Mouse (Mus musculus) CH12F3 (cell line): Measurements from ENCODE around the gene Cadm4.

Experiments
- in situ Hi-C: fragments of 300-500 bp; cut with MboI; formaldehyde crosslinking; loops from 2 replicates; pipeline ENCODE4 v1.14.3; 2020; ENCODE audit warnings: low sequenced_read_pairs

Cadm4 gene

DNA sequence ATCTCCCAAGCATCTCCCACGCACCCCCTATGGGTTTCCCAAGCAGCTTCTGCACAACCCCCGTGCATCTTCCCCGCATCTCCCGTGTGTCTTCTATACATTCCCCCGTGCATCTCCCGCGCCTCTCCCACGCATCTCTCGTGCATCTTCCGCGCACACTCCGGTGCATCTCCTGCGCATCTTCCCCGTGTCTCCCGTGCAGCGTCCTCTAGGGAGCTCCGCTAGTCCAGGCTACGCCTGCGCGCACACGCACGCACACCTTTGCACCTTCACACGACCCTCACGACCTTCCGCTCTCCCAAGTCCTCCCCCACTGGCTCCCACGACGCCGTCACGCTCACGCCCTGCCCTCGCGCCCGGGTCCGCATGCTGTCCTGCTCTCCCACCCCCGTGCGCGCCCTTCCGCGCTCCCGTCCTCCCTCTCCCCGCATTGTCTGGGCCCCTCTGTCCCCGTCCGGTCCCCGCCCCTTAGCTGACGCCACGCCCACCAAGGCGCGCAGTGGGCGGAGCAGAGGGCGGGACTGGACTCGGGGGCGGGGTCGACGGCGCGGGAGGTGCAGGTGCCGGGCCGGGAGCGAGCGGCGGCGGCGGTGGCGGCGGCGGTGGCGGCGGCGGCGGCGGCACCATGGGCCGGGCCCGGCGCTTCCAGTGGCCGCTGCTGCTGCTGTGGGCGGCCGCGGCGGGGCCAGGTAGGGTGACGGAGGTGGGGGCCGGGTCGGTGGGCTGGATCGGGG is at the start of gene Cadm4:
TSS of gene Cadm4 (plus strand) at position 550 of the 734 bp plus-strand sequence.
- in situ Hi-C loops: no loop called here

DNA sequence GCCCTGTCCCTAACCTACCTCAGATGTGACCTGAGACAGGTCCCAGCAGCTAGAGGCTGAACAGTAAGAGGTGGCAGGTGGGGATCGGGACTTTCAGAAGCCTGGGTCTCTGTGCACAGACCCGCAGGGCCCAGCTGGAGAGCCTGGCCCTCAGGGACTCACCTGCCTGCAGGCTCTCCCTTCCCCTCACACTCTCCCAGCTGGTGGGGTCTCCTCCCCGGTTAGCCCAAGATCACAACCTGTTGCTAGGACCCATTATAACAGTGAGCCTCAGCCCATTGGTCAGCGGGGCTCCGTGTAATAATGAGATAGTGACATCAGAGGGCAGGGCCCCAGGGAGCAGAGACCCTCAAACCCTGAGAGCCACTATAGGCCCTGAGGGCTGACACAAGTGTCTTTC is 46.5 kb upstream of the Cadm4 start:
- in situ Hi-C loops: no loop called here

DNA sequence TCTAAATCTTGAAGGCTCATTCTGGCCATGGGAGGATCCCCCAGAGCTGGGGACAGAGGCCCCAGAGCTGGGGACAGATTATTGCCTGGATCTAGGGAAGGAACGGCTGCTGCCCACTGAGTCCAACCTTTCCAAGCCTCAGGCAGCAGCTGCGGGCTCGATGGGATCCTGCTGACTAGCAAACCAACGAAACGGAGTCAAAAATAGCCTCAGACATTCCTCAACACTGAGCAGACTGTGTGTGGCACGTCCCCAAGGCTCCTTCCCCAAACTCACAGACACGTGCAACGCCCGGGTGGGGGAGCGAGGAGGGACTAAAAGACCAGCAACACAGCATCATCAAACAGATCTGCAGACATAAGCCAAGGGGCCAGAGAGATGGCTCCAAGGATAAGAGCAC is 43.8 kb upstream of the Cadm4 start:
- in situ Hi-C loops: no loop called here

GRCm38 (mm10) chr7:24439191-24439590 is 42.6 kb upstream of the Cadm4 start:
- in situ Hi-C loops: no loop called here

GRCm38 (mm10) chr7:24439891-24440290 is 41.9 kb upstream of the Cadm4 start:
- in situ Hi-C loops: no loop called here

GRCm38 (mm10) chr7:24441785-24442184 is 40.0 kb upstream of the Cadm4 start:
- in situ Hi-C loops: no loop called here

GRCm38 (mm10) chr7:24442313-24442712 is 39.5 kb upstream of the Cadm4 start:
- in situ Hi-C loops: no loop called here

DNA sequence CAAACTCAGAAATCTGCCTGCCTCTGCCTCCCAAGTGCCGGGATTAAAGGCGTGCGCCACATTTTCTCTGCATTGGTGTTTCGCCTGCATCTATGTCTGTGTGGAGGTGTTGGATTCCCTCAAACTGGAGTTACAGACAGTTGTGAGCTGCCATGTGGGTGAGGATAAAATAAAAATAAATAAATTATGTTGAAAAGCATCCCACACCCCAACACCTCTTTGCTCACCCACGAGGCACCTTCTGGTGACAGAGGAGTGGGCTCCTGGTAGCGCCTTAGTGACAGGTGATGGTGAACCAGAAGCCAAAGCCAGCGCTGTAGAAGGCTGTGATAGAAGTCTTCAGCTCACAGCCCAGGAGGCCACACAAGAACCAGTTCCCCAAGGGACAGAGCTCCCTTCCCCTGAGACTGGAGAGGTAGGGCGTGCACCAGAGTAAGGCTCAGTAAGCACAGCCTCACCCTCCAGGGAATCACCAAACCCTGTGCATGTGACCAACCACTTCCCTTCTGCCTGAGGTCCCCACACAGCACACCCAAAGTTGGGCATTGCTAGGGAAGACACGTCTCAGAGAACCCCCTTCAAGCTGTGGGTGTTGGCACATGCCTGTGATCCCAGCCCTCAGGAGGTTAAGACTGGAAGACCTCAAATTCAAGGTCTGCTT is 36.4 kb upstream of the Cadm4 start:
- in situ Hi-C loops: no loop called here

GRCm38 (mm10) chr7:24446697-24447340 is 35.0 kb upstream of the Cadm4 start:
- in situ Hi-C loops: no loop called here

GRCm38 (mm10) chr7:24448782-24449517 is 32.9 kb upstream of the Cadm4 start:
- in situ Hi-C loops: no loop called here

- in situ Hi-C loops: no loop called here
Observed at GRCm38 (mm10) chr7:24450585-24451017, 31.2 kb upstream of the Cadm4 start.

GRCm38 (mm10) chr7:24451855-24452311 is 29.9 kb upstream of the Cadm4 start, which contains the start of gene Irgc1:
TSS of gene Irgc1 (minus strand) at chr7:24452297.
- in situ Hi-C loops: no loop called here

DNA sequence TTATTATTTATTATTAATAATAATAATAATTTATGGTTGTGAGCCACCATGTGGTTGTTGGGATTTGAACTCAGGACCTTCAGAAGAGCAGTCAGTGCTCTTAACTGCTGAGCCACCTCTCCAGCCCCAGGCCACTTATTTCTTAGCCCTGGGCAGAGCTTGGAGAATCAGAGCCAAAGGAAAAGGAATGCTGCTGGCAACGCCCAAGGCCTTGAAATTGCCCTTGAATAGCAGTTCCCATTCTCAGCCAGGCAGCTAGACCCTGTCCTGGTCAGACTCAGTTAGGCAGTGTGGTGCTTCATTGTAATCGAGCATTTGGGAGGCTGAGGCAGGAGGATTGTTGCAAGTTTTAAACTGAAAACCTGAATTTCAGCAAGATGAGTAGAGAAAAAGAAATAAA is 27.6 kb upstream of the Cadm4 start:
- in situ Hi-C loops: no loop called here

DNA sequence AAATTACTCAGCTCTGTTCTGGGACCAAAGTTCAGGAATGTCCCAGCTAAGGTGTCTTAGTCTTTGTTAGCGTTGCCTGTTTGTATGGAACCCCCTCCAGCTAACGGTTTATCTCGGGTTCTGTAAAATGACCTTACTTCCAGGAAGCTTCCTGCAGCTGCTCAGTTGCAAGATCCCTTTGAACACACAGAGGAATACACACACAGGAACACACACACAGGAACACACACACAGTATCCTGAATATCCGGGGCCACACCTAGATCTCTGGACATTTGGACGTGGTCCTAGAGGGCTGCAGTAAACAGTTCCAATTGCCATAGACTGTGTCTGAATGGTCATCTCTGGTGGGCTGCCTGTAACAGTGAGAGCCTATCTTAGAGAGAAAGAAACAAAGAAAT is 26.1 kb upstream of the Cadm4 start:
- in situ Hi-C loops: no loop called here

DNA sequence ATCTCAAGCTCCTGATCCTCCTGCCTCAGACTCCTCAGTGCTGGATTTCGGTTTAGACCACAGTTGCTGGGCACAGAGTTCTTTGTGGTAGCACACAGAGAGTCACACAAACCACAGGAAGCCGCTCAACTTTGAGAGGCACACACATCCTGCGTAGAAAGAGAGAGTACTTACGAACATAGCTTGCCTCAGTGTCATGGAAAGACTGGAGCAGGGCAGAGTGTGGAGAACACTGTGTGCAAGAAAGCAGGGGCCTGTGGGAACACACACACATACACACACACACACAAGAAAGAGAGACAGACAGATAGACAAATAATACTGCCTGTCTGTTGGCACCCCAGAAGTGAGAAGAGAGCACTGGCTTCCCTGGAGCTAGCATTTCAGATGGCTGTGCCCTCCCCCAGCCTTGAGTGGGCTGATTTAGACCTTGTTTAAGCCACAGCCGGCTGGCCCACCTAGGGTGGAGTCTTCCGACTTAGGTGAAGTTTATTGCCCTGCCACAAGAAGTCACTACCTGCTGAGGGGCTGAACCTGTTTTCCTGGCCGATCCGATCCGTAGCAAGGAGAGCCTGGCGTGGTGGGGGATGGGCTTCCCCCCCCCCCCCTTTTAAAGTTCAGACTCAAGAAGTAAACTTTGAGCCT is 24.0 kb upstream of the Cadm4 start:
- in situ Hi-C loops: no loop called here

DNA sequence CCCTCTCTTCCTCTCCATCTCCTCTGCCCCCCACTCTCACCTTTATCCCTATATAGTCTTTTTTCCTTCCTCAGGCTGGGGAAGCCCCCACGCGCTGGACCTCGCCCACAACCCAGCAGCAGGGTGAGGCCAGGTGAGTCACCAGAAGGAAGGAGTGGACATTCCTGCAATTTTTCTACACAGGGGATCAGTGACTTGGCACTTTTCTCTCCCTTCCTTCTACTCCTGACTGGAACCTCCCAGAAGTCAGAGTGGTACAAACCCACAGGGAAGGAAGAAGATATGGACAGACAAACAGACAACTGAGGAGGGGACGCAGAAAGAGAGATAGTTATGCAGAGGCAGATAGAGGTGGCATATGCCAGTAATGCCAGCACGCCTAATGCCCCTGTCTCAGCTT is 22.4 kb upstream of the Cadm4 start:
- in situ Hi-C loops: no loop called here

DNA sequence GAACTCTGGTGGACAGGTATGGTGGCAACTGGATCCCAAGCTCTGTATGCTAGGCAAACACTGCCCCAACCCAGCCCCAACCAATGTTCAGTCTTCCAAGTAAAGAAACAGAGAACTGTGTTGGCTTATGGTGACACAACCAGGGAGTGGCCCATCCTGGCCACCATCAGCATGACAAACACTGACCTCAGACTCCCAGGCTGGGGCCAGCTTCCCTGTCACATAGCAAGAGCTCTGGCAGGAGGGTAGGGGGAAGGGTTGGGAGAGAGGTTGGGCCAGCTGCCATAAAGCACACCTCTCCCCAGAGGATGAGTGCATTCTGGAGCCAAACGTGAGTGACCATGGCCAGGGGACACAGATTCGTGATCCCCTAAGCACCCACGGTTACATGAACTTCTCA is 22.0 kb upstream of the Cadm4 start:
- in situ Hi-C loops: no loop called here

- in situ Hi-C loops: no loop called here
Observed at GRCm38 (mm10) chr7:24461376-24462051, 20.3 kb upstream of the Cadm4 start.

DNA sequence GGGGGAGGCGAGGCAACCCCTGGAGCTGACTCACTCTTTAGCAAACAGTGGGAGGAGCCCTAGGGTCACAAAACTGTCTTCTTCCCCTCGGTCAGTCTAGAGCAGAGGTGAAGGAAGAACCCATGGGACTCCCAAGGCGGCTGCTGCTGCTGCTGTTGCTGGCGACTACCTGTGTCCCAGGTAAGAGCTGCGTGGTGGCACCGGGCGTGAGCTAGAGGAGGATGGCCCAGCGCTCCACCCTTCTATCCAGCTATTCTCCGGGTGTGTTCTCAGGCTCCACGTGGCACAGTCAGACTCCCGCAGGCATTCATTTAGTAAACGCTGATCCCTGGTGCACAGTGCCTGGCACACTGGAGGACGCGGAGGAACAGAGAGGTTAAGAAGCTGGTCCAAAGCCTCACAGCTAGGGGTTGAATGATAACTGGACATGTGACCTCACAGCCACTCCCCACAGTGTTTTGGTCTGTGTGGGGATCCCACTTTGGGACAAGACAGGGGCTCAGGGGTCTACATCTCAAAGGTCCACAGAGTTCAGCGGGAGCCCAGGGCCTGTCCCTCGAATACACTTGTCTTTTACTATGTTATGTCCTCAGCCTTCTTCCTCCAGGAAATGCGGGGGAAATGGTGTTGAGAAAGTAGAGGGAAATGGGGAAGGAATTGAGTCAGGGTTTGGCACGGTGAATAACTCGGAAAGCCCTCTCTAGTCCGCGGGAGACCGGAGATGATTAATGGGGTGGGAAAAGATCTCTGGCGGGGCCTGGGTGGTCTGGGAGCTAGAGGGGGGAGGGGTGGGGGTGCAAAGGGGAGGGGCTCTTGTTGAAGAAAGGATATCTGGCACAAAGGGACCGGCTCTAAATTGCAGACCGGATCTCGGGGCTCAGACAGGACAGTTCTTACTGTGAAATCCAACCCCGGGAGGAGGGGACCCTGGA is 19.2 kb upstream of the Cadm4 start, which contains the start of gene Plaur:
TSS of gene Plaur (plus strand) at position 97 of the 932 bp plus-strand sequence.
- in situ Hi-C loops: no loop called here
